Mouse (Mus musculus) right cerebral cortex, adult 18-20 months (tissue): ENCODE measurements around the gene Obscn.
A peak's percentile ranks its signal among the peaks of the same experiment; 100 is the strongest.

Source experiments
- DNase-seq: peaks from one replicate; pipeline ENCODE4 v3.0.0; 2022; ENCODE audit warnings: mixed read lengths

Obscn gene

DNA sequence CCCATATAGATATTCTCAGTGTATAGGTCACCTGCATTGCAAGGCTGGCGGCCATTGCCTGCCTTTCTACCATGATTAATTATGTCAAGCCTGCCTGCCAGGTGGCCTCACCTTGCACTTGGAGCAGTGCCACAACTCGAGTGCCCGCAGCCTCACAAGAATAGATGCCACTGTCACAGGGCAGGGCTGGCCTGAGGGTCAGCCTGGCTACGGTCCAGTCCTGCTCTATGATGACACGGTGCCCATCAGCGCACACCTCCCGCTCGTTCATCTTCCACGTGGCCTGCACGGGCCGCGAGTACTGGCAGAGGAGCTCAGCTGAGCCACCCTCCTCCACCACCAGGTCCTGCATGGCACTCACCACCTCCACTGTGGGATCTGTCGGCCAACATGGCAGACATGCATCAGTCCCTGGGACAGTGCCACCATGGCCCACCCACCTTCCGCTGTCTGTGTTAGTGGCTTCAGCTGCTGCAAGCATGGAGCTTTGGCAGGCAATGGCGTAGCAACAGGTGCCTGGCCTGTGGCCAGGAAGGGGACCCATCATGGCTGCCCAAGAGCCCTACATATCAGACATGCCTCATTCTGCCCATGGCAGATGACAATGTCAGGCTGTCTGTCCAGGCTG lies 91.4 kb downstream of the Obscn start:
- no peak for DNase-seq

DNA sequence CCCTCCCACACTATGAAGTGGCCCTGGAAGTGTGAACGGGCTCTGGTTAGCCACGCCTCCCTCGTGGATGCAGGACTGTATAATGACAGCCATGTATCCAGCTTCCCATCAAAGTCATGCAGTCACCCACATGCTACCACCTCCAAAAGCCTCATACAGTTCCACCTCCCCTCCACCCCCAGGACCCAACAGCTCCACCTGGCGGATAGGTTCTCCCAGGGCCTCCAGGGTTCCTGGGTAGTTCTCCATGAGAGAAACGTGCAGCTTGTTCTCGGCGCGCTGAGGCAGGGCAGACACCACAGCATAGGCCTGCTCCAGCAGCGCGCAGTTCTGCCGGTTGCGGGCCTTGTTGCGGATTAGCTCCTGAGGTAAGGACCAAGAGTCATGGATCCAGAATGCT lies 107.2 kb downstream of the Obscn start:
- no peak for DNase-seq

DNA sequence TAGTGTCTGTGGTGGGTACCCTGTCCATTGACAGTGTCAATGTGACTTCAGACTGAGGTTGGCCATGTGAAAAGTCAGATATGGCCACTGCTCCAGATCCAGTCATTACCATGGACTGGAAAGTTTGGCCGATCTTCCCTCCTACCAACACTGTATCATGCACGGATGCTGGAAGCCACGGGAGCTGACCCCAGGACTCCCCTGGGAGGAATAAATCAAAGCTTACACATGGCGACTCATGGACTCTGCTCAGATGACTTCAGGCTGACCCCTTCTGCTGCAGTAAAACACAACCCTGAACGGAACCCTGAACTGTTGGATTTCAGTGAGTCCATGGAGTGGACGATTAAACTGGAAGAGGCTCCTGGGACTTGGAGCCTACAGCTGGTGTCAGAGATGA lies 109.8 kb downstream of the Obscn start:
- DNase-seq, result no peak

DNA sequence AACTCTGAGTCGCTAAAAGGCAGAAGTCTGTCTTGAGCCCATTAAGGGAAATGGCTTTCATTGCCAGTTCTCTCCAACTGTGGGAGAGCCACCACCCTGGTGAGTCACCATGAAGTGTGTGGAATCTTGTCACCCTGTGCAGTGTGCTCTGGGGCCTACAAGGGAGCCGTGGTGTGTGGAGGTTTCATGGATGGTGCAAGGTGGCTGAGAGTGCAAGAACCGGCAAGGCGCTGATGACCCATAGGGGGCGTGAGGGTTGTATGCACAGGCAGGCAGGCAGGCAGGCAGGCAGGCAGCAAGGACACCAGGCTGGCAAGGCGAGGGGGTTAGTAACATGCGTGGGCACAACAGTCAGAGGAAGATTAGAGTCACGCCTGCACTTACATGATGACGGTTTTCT lies 121.2 kb downstream of the Obscn start:
- DNase-seq, result peak; percentile 58

DNA sequence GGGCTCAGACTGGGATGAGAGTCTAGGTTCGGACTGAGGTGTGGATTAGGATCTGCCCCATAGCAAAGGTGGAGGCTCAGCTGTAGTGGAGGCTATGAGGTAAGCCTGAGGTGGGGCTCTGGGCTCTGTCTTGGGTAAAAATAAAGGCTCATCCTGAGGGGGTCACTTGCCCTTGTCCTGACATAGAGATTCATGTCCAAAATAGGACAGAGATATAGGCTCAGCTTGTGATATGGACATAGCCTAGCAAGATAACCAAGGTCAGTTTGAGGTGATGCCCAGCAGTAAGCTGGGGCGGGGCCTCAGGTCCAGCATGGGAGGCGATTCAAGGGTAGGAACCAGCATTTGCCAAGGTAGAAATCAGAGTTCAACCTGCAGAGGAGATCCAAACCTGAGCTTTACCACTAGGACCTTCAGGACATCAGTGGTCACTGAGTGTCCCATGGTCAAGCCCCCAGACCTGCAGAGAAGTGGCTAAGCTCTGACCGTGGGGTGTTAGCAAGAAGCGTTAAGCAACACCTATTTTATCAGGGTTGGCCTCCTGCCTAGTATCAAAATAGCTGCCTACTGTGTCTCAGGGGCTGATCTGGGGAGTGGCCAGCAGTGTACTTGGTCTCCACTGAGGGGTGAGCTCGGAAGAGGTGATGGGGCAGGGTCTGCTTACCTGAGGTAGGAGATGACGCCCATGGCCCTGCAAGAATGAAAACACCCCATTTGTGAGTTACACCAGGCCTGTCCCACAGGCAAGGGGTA lies 133.7 kb downstream of the Obscn start:
- DNase-seq, result no peak

DNA sequence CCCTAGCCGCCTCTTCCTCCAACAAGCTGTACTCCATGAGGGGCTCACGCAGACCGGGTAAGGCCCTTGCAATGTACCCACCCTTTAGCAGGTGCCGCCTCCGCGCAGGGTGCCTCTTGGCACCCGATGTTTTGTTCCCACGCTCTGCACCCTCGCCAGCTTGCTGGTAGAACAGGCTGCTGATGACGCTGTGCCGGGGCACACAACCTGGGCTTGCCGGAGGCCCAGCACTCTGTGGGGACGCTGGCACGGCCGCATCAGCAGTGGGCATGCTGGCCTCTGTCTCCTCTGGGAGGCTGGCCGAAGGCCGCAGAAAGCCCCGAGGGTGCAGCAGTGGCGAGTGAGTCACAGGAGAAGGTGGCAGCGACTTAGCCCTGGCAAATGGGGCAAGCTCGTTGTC lies 135.6 kb downstream of the Obscn start:
- peak; percentile 56 for DNase-seq

DNA sequence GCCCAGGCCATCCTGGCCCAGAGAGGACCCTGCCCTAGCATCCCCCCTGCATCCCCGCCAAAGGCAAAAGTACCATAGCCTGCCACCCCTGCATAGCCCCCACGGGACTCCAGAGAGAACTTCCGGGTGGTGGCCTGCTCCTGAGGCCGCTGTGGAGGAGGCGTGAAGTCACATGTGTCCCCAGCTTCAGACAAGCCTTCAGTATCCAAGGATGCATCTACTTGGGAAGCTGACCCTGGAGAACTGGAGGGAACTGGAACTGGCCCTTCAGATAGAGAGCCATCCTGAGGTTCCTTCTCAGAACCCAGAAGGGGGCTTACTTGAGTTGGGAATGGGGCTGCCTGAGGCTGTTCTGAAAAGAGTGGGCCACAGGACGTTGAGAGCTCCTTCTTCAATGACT lies 136.4 kb downstream of the Obscn start:
- DNase-seq, result no peak

DNA sequence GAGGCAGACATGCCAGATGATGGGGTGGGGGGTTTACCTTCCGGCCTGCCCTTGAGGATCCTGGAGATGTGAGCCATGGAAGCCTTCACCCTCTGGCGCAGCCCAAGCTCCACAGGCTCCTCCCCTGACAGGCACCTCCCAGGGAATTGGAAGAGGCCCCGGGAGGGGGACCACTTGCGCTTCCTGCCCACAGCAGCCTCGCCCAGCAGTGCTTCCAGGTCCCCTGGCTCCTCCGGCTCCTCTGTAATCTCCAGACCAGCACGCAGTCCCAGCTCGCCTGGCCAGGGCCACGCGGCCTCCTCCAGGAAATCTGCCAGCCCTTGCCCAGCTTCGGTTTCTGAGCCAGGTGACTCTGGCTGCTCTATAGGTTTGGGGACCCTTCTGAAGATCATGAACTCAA lies 137.0 kb downstream of the Obscn start:
- no peak for DNase-seq

DNA sequence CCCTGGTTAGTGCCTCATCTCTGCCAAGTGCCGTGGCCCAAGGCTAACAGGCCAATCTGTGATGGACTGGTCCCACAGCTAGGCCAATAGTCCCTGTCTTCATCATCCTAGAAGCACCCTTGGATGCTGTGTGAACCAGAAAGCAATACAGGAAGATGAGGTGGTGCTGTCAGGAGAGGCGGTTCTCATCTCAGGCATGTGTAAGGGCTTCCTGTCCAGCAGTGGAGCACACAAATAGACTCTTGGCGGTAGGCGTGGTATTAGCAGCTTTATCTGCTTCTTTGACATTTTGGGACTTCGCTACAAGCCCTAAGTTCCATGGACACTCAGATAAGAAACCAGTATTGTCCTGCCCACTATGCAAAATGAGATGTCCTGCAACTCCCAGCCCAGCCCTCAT lies 138.7 kb downstream of the Obscn start:
- DNase-seq, result no peak

DNA sequence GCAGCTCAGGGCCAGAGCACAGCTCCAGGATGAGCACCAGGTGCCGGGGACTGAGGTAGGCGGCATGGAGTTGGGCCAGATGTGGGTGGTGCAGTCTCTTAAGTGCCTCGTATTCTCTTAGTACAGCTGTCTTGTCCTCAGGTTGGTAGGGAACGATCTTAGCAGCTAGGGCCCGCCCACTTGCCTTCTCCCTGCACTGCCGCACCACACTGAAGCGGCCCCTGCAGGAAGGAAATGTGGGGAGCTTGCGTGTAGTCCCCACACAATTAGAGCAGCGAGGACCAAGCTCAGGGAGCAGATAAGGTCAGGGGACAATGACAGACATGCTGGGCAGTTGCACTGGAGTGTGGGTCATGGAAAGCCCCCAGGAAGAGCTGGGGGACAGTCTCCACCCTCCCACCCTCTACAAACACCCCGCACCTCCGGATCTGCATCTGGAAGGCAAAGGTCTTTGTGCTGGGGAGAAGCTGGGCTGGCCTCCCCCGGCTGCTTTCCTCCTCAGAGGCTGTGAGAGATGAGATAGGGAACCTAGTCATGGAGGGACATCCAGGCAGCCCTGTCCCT lies 140.3 kb downstream of the Obscn start:
- DNase-seq, result peak; percentile 68

DNA sequence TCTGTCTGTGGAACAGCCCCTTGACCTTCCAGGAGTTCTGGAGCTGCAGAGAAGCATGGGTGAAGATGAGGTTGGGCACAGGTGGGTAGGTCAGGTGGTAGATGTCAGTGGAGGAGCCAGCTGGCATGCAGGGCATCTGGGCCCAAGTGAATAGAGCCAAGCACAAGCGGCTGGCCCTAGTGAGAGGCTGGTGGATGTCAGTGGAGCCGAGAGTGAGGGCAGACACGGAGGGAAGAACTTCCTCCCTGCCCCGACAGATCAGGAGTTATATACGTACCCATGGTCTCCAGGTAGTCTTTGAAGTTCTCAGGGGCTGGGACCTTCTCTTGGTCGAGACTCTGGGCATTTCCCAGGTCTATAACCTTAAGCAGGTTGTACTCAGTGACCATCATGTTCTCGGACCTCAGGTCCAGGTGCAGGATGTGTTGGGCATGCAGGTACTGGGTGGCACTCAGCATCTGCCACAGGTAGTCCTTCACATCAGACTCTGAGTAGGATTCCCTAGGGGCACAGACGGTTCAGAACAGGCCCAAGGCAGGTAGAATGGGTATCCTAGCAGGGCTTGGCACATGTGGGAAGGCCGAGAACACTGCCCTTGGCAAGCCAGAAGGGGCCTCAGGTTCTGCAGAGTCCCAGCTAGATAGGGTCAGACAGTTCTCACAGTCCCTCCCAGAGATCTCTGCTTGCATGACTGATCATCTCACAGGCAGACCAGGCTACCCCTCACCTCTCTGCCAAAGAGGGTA lies 141.0 kb downstream of the Obscn start:
- no peak for DNase-seq

DNA sequence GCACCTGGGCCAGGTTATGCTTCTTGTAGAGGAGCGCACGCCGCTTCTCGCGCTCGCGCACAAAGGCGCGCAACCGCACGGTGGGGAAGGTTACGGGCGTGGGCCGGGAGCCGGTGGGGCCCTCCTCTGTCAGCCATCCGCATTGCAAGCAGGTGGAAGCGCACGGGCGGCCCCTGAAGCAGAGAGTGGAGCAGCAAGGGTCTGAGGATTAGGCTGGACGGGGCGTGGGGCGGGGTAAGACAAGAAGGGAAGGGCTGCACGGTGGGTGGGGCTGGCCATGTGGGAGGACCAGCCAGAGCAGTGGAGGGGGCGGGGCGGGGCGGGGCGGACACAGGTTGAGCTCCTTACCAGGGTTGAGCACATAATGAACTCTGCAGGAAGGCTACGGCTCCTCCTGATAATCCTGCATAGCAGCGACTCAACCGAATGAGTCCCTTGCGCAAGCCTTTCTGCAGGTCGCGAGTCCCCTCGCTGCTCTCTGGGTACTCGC lies 141.8 kb downstream of the Obscn start:
- DNase-seq, result peak; percentile 35

DNA sequence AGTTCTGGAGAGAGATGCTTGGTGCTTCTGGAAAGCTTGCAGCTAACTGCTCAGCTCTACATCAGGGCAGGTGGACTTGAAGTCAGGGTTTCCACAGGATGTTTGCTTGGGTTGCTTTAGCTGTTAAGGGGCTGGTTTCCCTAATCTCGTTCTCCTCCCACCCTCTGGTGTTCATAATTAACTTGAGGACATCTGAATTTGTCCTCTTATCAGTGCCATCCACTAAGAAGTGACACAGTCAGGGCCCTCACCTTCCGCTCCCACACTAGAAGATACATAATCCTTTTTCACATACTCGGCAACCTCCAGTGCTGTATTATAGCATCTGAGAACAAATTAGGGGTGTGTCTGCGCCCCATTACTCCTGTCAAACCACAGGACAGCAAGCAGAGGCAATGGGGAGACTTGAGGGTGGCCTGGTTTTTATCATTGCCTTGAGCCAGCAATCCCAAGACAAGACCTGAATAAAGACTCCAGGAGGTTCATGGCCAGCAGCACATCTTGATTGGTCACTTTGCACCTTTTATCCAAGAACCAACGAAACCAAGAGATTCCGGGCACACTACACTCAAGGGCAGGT lies 143.0 kb downstream of the Obscn start:
- no peak for DNase-seq

DNA sequence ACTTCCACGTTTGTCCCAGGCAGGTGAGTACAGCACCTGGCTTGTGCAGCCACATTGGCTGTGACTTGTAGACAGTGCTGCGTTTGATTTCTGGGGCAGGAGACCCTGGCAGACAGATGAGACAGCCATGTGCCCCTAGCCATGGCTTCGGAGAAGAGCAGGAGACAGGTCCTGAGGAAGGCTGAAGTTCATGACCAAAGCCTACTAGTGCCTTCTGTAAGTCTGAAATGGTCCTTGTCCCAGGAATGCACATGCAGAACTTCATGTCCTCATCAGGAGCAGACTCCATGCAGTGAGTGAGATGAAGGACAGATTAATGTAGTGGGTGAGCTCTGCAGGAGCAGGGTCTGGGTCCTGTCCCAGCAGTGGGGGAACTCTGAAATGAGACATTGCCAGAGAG lies 144.3 kb downstream of the Obscn start:
- no peak for DNase-seq

DNA sequence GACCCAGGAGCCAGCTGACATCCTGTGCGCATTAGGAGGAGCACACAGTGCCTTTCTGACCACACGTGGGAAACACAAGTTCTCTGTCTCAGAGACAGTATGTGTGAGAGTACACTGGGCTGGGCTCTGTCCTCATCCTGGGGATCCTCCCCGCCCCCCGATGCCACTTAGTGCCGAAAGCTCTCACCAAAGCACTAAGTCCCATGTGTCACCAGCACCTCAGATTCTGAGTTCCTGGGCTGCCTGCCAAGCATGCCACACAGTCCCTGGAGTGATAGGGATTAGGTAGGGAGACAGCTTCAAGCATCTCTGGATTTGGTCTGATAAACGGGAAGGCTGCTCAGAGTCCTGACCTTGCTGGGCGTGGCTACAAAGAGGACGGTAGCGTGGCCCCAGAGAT lies 145.4 kb downstream of the Obscn start:
- peak; percentile 56 for DNase-seq

DNA sequence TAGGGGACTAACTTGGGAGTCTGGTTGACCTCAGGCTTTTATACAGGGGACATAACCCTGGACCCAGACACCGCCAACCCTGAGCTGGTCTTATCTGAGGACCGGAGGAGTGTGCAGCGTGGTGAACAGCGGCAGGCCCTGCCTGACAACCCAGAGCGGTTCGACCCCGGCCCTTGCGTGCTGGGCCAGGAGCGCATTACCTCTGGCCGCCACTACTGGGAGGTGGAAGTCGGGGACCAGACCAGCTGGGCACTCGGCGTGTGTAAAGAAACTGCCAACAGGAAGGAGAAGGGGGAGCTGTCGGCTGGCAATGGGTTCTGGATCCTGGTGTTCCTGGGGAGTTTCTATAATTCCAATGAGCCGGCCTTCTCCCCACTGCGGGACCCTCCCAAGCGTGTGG lies 146.1 kb downstream of the Obscn start:
- no peak for DNase-seq

DNA sequence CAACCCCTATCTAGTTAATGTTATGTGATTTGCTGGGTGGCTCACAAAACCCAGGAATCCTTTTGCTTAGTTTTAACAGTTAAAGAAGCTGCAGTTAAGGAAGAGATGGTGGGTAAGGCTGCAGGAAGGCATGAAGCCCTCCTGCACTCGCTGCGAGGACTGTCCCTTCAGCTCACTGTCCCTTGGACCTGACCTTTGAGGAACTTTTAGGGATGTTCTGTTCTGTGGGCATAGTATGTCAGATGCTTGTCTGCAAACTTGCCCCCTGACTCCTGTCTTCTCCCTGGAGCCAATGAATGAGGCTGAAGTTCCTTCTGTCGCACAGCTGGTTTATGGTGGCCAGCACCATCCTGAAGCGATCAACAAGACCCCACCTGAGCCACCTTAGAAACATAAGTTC lies 147.0 kb downstream of the Obscn start:
- DNase-seq, result no peak

DNA sequence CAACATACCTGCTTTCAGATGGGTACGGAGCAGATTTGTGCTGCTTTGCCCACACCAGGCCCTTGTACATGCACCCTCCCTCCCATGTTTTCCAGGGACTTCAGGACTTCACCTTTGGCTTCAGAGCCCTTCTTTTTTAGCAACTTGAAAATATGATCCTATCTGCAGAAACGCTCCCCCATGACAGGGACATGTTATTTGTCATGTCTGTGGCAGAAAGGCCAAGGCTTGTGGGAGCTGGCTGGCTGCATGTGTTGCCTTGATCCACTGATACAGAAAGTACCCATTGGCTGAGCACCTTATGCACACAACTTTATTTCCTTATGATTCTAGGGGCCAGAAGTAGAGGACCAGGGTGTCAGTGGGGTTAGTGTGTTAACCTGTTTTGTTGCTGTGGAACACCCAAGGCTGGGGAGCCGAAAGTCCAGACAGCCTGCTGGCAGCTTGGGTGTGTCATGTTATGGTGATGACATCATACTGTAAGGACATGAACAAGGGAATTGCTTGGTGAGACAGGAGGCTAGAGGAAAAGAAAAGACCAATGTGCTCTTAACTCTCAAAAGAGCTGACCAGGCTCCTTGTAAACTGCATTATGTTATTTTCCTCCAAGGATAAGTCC lies 150.8 kb downstream of the Obscn start:
- DNase-seq, result no peak

DNA sequence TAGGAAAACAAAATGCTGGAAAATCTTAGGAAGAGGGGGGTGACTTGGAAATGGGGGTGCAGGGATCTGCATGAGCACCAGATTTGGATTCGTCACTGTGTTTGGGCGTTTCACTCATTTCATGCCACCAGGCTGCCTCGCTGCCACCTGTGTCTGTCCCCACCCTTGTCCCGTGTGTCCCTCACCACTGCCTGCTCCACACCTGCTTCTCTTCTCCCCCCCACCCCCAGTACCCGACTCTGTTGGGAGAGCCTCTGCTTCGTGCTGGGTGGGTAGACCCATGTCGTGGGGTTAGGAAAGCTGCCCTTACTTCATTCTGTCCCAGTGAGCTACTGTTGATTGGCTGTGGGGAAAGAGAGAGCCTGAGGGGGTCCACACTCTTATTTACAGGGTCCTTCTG lies 151.5 kb downstream of the Obscn start:
- no peak for DNase-seq

DNA sequence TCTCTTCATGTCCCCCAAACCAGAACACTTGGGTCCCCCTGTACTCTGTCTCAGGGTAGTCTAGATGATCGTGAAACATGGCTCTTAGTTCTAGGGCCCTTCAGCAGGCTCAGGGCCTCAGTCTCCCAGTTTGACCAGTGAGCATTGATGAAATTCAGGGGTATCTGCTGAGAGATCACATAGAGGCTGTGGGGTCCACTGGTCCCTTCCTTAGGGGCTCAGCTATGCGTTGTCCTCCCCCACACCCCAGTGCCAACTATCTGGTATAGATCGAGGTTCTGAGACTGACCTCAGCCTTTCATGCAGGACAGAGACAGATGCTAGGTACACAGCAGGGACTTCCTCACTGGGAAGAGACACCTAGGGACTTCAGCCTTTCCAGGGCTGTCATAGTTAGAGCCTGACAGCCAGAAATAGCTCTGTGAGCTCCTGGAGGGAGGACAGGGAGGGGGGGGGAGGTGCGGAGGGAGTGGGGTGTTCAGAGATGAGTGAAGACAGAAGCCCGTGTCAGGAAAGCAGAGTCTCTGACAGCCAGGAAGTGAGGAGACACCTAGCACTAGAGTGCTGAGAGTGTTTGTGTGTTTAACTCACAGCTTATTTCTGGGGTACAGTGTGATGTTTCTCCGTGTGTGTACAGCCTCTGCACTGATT lies 152.4 kb downstream of the Obscn start:
- DNase-seq, result no peak

DNA sequence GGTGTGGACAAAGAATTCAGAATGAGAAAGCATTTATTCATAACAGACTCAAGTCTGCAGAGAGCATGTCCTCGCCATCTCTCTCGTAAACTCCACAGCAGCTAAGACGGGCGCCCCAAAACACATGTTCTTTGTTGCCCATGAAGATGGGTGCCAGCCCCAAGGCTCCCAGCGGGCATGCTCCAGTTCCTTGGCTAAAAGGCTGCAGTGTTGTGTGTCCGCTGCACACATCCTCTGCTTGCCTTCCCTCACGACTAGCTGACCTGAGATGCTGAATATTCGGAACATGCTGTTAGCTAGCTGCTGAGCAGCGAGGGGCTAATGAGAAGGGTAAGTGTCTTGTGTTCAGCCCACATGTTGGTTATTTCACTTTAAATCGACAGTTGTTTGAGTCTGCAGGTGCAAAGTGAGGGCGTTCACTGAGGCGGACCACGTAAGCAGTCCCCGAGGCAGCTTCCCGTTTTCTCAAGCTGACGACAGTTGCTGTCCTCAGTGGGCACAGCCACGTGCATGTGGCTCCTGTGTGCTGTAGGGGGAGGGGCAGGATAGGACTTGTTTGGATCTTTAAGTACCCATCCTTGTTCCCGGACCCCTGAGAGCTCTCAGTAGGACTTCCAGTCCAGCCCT lies 153.6 kb downstream of the Obscn start:
- no peak for DNase-seq
